Mouse (Mus musculus) embryonic fibroblast, embryonic 13.5 days (primary cell): ENCODE measurements around the gene C2cd2l.

ENCODE experiments used
- CTCF ChIP-seq: IDR thresholded peaks from 2 replicates; pipeline ENCODE4 v1.5.1; 2011; ENCODE audit warnings: mild to moderate bottlenecking, control low read depth, low read length, moderate library complexity, borderline replicate concordance; ENCODE audit not compliant: insufficient read depth
- POLR2A ChIP-seq: IDR thresholded peaks from 2 replicates; pipeline ENCODE4 v1.6.1; 2011; ENCODE audit warnings: low read depth, mild to moderate bottlenecking, control low read depth, low read length, moderate library complexity

DNA sequence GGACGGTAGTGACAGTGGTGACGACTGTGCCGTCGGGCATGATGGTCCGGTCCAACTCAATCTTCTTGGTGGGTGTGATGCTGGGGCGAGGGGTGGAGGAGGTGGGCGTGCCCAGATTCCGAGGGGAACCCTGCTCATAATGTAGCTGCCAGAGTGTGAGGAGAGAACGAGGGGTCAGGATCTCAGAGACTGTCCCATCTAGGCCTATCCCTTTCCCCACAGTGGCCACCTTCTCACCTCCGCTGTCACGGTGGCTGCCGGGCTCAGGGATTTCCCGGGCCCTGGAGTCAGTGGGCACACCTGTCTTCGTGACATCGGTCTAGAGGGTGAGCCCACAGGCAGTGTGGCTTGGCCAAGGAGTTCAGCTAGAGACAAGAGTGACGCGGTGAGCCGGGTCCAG lies 5.2 kb downstream of the C2cd2l start:
- TF ChIP-seq POLR2A = no peak
- TF ChIP-seq CTCF = no peak
